Mouse (Mus musculus): ENCODE data around the gene Tprkb.
"Not testable (repeated sequence)": the region's sequence is repeated elsewhere in the genome, so short reads cannot be mapped to it uniquely, and the experiment has no call there.

Tprkb gene

DNA sequence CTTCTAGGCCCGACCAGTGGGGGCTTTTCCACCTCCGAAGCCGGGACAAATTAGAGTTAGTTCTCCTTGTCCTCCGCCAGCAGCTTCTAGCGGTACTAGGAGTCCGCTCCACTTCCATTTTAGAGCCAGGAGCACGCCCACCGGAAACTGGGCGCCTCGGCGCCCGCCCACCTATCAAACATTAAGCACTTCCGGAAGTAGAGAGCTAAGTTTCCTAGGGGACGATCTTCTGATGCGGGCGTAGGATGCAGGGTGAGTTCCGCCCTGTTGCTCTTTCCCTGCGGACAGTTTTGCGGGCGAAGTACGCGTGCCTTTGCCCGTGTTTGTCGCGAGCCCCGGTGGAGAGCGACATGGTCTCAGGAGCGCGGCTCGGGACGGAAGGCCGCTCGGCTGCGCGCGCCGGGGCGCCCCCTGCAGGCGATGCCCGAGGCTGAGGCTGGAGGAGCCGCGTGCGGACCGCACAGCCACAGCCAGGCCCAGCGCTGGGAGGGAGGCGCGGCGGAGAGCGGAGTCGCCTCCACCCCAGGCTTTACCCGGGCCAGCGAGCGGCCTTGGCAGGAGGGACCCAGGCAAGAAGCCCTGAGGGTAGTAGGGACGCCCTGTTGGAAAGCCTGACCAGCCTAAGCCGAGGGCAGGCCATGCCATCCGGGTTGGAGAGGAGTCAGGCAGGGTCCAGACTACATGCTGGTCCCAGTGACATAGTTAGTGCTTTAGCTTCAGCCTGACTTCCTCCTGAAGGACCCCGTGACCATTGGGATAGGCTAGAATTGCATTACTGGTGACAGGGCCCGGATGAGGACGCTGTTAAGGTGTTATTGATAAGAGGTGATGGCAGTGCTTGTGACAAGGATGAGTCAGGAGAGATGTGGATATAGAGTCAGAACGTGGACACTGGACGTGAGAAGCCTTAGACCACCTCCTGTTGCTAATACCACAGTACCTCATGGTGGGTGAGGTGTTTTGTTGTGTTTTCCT is 4.2 kb downstream of the Tprkb start, which contains the start of gene Nat8f1:
TSS of gene Nat8f1 (minus strand) at position 149 of the 975 bp plus-strand sequence.
- DNase-seq (ENCODE audit: low spot score in 2 of 2), result peak; percentile 85 to 93

- no peak for DNase-seq (ENCODE audit: low spot score in 2 of 2)
Measured at GRCm38 (mm10) chr6:85916596-85916995, 4.9 kb downstream of the Tprkb start.

DNA sequence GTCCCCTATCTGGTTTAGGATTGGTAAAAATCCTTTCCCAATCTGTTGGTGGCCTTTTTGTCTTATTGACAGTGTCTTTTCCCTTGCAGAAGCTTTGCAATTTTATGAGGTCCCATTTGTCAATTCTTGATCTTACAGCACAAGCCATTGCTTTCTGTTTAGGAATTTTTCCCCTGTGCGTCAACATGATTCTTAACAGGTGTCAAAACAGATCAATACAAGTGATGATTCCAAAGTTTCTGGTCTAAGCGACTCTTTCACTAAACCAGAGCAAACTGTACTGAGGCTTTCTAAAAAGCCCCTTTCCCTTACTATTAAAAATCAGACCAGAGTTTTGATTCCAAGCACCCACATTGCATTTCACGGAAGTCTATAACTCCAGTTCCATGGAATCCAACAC is 6.7 kb downstream of the Tprkb start:
- not testable (repeated sequence) for DNase-seq (ENCODE audit: low spot score in 2 of 2)

DNA sequence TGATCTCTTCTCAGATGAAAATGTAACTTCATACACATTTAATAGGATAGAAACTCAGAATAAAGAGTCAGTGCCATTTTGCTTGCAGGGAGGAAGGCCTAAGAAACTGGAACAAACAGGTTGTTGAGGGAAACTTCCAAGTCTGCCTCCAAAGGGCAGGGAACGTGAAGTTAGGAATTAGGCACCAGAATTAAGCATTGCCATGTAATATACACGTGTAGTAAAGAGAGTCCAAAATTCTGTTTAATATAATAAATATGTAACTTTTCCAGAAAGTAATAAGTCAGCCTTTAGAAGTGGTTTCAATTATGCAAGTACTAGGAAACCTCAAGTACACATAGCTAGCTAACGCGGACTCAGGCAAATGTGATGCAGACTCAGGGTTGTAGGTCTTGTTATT is 7.7 kb downstream of the Tprkb start:
- DNase-seq (ENCODE audit: low spot score in 2 of 2), result no peak

GRCm38 (mm10) chr6:85923643-85924042 is 12.0 kb downstream of the Tprkb start:
- DNase-seq (ENCODE audit: low spot score in 2 of 2), result no peak

GRCm38 (mm10) chr6:85926709-85927108 is 15.0 kb downstream of the Tprkb start:
- no peak for DNase-seq (ENCODE audit: low spot score in 2 of 2)

- DNase-seq (ENCODE audit: low spot score in 2 of 2), result no peak
Measured at GRCm38 (mm10) chr6:85927476-85928464, 16.1 kb downstream of the Tprkb start.

DNA sequence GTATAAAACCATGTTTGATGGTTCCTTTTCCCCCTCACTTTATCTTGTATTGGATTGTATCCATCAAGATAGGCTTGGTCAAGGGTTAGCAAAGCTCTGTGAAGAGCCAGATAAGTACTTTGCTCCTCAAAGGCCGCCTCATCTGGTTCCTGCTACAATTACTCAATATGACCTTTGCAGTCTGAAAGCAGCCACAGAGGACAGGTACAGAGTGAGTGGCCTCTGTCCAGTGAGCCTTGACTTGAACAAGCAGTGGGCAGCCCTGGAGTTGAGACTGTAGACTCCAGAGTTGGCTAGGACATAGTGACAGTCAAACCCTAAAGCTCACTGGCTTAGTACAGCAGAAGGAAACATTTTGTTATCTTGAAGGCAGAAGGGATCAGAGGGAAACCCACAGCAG is 17.6 kb downstream of the Tprkb start:
- no peak for DNase-seq (ENCODE audit: low spot score in 2 of 2)

DNA sequence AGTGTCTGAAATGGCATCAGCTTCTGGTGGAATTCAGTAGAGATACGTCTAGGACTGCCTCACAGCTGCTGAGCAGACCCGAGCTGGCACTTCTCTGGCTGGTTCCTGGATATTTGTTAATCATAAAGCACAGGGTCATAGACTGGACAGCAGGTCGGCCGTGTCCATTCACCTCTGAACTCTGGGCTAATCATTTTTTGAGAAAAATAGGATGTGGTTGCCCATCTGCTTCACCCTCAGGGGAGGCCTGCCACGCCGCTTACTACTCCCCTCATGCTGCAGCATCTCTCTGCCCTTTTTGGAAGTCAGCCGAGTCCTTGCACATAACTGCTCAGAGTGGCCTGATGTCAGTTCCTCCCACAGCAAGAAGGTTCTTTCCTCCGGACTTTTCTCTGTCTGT is 22.4 kb downstream of the Tprkb start:
- no peak for DNase-seq (ENCODE audit: low spot score in 2 of 2)

DNA sequence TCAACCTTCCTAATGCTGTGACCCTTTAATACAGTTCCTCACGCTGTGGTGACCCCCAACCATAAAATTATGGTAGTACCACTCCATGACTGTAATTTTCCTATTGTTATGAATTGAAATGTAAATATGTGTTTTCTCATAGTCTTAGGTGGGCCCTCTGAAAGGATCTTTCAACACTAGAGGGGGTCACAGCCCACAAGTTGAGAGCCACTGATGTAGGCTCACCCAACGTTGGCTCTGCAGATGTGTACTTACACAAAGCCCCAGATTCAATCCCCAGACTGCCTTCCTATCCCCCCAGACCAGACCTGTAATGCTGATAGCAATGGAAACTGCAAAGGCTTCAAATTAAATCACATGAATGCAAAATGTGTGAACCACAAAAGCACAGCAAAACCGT is 24.0 kb downstream of the Tprkb start:
- DNase-seq (ENCODE audit: low spot score in 2 of 2), result no peak

DNA sequence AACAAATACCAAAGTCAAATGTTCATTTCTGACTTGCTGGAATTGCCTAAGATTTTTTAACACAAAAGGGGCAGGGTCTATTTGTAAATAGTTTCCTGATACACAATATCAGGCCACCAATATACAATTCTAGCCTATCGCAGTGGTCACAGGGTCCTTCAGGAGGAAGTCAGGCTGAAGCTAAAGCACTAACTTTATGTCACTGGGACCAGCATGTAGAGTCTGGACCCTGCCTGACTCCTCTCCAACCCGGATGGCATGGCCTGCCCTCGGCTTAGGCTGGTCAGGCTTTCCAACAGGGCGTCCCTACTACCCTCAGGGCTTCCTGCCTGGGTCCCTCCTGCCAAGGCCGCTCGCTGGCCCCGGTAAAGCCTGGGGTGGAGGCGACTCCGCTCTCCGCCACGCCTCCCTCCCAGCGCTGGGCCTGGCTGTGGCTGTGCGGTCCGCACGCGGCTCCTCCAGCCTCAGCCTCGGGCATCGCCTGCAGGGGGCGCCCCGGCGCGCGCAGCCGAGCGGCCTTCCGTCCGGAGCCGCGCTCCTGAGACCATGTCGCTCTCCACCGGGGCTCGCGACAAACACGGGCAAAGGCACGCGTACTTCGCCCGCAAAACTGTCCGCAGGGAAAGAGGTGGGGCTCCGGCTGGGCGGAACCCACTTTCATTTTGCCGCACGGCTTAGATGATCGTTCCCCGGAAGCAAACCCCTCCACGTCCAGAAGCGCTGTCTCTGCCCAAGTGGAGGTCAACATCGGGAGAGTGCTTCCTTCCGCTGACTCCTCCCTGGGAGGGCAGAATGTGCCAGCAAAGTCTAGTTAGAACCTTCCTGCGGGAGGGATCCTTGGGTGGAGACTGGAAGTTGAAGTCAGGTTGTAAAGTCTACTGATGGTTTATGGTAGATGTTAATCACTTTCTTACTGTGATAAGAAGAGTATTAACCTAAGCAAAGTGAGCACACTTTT is 25.1 kb downstream of the Tprkb start:
- peak; percentile 77 to 83 for DNase-seq (ENCODE audit: low spot score in 2 of 2)

DNA sequence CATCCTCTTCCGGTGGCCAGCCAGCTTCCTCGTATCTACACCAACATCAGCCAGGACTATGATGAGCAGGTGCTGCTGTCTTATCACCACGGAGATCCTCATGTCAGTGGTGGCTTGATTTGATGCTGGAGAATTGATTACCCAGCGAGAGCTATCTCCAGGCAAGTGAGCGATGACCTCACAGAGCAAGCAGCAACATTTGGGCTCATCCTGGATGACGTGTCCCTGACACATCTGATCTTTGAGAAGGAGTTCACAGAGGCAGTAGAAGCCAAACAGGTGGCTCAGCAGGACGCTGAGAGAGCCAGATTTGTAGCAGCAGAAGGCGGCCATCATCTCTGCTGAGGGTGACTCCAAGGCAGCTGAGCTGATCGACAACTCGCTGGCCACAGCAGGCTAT is 27.0 kb downstream of the Tprkb start:
- DNase-seq (ENCODE audit: low spot score in 2 of 2), result no peak

GRCm38 (mm10) chr6:85942469-85942868 is 30.8 kb downstream of the Tprkb start:
- DNase-seq (ENCODE audit: low spot score in 2 of 2), result no peak

DNA sequence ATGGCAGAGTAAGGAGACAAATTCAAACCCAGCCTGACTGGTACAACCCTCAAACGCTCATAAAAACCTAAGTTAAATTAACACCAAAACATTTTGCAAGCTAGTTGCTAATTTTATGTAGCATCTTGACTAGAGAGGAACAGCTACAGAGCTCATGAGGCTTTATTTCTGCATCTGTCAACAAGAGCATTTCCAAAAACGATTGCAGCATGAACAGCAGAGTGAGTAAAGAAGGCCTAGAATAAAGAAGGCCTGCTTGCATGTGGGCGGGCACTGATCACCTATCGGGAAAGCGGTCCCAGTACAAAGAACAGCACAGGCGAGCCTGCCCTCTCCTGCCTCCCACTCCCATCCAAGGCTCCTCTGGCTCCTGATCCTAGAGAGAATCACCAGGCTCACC is 36.9 kb downstream of the Tprkb start:
- no peak for DNase-seq (ENCODE audit: low spot score in 2 of 2)

DNA sequence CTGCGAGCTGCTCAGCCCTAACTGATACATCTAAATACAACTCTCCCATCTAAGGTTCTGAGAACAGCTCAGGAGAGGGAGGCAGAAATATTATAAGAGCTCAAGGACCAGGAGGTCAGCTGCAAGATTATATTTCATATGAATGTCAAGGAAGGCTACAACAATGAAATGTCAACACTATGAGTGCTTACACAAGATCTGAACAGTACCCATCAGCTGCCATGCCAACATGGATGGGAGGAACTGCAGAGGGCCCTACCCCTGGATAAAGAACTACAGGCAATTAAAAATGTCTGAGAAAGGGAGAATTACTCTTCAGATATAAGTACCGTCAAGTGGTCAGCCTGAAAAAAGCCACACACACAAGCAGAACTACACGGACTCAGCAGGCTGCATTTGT is 45.9 kb downstream of the Tprkb start:
- no peak for DNase-seq (ENCODE audit: low spot score in 2 of 2)

GRCm38 (mm10) chr6:85961101-85962091 is 49.7 kb downstream of the Tprkb start, which contains the start of gene Dusp11:
Dusp11 (minus strand) TSS chr6:85961667.
- peak; percentile 94 for DNase-seq (ENCODE audit: low spot score in 2 of 2)

- not testable (repeated sequence) for DNase-seq (ENCODE audit: low spot score in 2 of 2)
Measured at GRCm38 (mm10) chr6:85966081-85966480, 54.4 kb downstream of the Tprkb start.

GRCm38 (mm10) chr6:85966686-85967085 is 55.0 kb downstream of the Tprkb start:
- DNase-seq (ENCODE audit: low spot score in 2 of 2), result no peak

- no peak for DNase-seq (ENCODE audit: low spot score in 2 of 2)
Measured at GRCm38 (mm10) chr6:85969889-85970288, 58.2 kb downstream of the Tprkb start.

- DNase-seq (ENCODE audit: low spot score in 2 of 2), result no peak
Measured at GRCm38 (mm10) chr6:85972699-85973098, 61.0 kb downstream of the Tprkb start.

Measured in right cerebral cortex, adult 2 months (tissue).